Mouse (Mus musculus) WW6 (cell line): ENCODE data around the gene 1700028K03Rik.

Source experiments
- DNase-seq: peaks from one replicate; pipeline ENCODE4 v3.0.0-alpha.2; 2013; ENCODE audit warnings: low read depth, low spot score

1700028K03Rik gene

GRCm38 (mm10) chr5:107541696-107542095 lies 7.2 kb downstream of the 1700028K03Rik start:
- DNase-seq = no peak

- DNase-seq = no peak
These were observed 11.4 kb downstream of the 1700028K03Rik start for GRCm38 (mm10) chr5:107545927-107546326.

- DNase-seq = no peak
These were observed 13.4 kb downstream of the 1700028K03Rik start for GRCm38 (mm10) chr5:107547955-107548354.

GRCm38 (mm10) chr5:107548444-107548843 lies 13.9 kb downstream of the 1700028K03Rik start:
- no peak for DNase-seq

GRCm38 (mm10) chr5:107554336-107554735 lies 19.8 kb downstream of the 1700028K03Rik start:
- no peak for DNase-seq

- DNase-seq = no peak
These were observed 22.5 kb downstream of the 1700028K03Rik start for GRCm38 (mm10) chr5:107556969-107557368.

- DNase-seq = no peak
These were observed 34.6 kb downstream of the 1700028K03Rik start for GRCm38 (mm10) chr5:107569148-107569547.

- DNase-seq = peak; percentile 67
These were observed 63.0 kb downstream of the 1700028K03Rik start, which contains the start of the genes Rpap2 and Glmn for GRCm38 (mm10) chr5:107597301-107598077. TSS of gene Rpap2 (plus strand) at chr5:107597373. TSS of gene Glmn (minus strand) at chr5:107597888.

GRCm38 (mm10) chr5:107598380-107598779 lies 63.9 kb downstream of the 1700028K03Rik start:
- DNase-seq = no peak
